Mouse (Mus musculus): ENCODE measurements around the gene Rdx.

- no peak for TF ChIP-seq CTCF (IDR thresholded peaks at IDR 0.05; ENCODE audit: borderline replicate concordance, control insufficient read depth, extremely low read depth, insufficient read depth, low read length, poor library complexity)
- no peak for TF ChIP-seq POLR2A (IDR thresholded peaks at IDR 0.05; ENCODE audit: control insufficient read depth, extremely low read depth, insufficient read depth, low read length, poor library complexity)
Measured at GRCm38 (mm10) chr9:52093108-52093507, 46.1 kb downstream of the Rdx start.

Data from thymus, adult 2 months (tissue).